Mouse (Mus musculus): ENCODE results near the gene Nav1.

Gene Nav1

DNA sequence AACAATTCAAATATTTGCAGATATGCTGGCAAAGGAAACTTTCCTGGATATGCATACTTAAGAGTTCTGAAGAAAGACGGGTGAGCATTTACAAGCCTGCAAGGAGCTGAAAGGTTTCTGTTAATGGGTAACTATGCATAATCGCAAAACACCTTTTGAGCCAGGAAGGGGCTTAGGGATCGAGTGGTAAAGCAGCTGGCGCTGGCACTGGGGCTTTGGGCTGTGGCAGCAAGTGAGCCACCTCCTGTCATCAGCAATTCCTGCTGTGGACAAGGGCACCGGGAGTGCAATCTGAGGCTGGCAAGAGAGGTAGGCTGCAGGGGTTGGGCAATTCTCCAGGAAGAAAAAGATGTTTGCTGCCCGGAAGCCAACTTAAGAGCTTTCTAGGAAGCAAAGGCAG, 49.1 kb downstream of the Nav1 start:
- no peaks in the 10 kb centered on the region for H3K36me3 ChIP-seq (ENCODE audit: control insufficient read depth, insufficient read depth, low read length, poor library complexity, severe bottlenecking)
- H3K27me3 ChIP-seq (ENCODE audit: control insufficient read depth, insufficient read depth, low read length, poor library complexity, severe bottlenecking) = no peaks in the 10 kb centered on the region
- no peak for DNase-seq (ENCODE audit: low read depth, low spot score)

DNA sequence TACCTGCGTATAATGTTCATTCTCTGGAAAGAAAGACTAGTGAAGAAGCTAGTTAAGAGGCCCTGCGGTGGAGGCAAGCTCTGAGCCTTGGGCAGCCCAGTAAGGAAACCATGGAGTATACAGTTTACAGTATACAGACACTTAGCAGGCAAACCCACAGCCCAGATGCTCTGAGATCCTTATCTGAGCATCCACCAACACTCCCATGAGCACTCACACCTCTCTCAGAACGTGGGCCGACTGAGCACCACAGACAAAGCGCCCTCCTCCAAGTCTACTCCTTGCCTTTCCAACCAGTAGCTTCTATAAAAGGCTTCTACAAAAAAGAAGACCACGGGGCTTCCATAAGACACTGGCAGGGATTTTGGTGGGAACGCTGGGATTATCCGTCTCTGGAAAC, 51.2 kb downstream of the Nav1 start:
- DNase-seq (ENCODE audit: low read depth, low spot score) = no peak
- H3K36me3 ChIP-seq (ENCODE audit: control insufficient read depth, insufficient read depth, low read length, poor library complexity, severe bottlenecking) = no peaks in the 10 kb centered on the region

DNA sequence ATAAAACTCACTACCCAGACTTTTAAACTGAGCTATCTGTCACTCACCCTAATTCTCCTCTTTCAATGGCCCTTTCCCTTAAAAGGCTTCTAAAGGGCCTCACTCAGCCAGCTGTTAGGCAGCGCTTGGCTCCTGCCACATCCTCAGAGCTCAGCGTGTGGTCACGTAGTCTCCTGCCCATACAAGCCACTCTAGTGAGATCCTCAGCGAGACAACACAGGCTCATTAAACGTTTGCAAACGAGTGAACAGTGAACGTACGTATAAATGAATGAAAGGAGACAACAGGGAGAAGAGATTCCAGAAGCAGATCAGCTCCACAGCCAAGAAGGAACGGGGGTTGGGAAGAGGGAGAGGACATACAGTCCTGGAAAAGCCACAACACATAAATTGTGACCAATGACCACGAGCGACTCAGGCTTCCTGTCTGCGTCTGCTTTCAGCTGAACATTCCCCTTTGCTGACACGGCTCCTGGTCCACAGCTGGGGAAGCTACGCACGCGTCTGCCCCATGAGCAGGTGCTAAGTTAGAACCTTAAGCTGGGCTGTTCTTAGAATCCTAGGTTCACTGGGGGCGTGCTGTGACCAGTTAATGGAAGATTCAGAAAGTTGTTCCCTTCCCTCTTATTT, 52.3 kb downstream of the Nav1 start:
- Histone ChIP-seq H3K36me3 (ENCODE audit: control insufficient read depth, insufficient read depth, low read length, poor library complexity, severe bottlenecking) (no peaks in the 10 kb centered on the region), H3K27me3 (ENCODE audit: control insufficient read depth, insufficient read depth, low read length, poor library complexity, severe bottlenecking) (no peaks in the 10 kb centered on the region)
- no peak for DNase-seq (ENCODE audit: low read depth, low spot score)

More for the DNA sequence above, 51.2 kb downstream of the Nav1 start:
- no peaks in the 10 kb centered on the region for H3K27me3 ChIP-seq (ENCODE audit: control insufficient read depth, insufficient read depth, low read length, poor library complexity, severe bottlenecking)

DNA sequence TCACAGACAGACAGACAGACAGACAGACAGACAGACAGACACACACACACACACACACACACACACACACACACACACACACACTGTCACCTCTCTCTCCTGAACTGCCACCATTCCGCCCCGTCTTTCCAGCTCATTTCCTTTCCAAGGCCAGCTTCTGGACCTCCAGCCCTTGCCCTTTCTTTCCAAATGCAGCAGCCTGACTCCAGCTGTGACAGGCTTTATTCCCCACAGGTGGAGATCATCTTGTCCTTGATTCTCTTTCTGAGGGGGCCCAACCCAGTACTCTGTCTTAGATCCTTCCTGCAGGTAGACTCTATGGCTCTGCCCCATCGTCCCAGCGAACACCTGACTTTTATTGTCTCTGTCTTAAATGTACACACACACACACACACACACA, 53.5 kb downstream of the Nav1 start:
- no peaks in the 10 kb centered on the region for H3K36me3 ChIP-seq (ENCODE audit: control insufficient read depth, insufficient read depth, low read length, poor library complexity, severe bottlenecking)
- no peaks in the 10 kb centered on the region for H3K27me3 ChIP-seq (ENCODE audit: control insufficient read depth, insufficient read depth, low read length, poor library complexity, severe bottlenecking)
- DNase-seq (ENCODE audit: low read depth, low spot score) = no peak

DNA sequence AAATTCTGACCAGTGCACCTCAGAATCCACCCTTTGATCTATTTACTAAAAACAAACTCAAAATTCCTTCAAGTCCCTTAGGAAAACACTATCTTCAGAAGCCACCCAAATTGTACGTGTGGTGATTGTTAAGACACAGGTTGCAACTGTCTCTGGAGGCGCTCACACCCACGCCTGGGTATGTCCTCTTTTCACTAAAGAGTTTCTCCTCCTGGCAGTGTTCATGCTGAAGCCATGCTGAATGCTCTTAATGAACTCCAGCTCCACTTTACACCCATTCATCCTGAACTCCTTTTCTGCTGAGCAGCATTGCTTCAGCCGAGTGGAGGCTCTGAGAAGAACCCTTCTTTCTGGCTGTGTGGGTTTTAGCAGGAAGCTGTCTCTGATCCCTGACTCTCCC, 53.9 kb downstream of the Nav1 start:
- no peaks in the 10 kb centered on the region for H3K36me3 ChIP-seq (ENCODE audit: control insufficient read depth, insufficient read depth, low read length, poor library complexity, severe bottlenecking)
- H3K27me3 ChIP-seq (ENCODE audit: control insufficient read depth, insufficient read depth, low read length, poor library complexity, severe bottlenecking) = no peaks in the 10 kb centered on the region
- no peak for DNase-seq (ENCODE audit: low read depth, low spot score)

DNA sequence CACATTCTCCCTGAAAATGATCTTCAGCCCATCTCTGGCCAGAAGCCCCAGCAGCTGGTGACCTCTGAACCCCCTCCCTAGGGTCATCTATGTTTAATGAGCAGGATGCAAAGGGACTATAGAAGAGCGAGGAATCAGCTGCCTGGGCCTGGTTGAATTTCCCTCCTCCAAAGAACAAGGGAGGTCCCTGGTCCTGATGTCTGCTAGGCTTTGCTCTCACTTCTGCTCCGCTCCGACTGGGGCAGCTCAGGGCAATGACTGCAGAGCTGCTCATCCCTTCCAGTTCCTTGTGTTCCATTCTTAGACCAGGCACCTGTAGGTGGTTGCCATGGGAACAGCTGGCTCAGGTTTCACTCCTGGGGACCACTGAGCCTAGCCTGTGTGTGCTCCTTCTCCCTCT, 56.2 kb downstream of the Nav1 start:
- Histone ChIP-seq H3K36me3 (ENCODE audit: control insufficient read depth, insufficient read depth, low read length, poor library complexity, severe bottlenecking) (no peaks in the 10 kb centered on the region), H3K27me3 (ENCODE audit: control insufficient read depth, insufficient read depth, low read length, poor library complexity, severe bottlenecking) (no peaks in the 10 kb centered on the region)
- no peak for DNase-seq (ENCODE audit: low read depth, low spot score)

DNA sequence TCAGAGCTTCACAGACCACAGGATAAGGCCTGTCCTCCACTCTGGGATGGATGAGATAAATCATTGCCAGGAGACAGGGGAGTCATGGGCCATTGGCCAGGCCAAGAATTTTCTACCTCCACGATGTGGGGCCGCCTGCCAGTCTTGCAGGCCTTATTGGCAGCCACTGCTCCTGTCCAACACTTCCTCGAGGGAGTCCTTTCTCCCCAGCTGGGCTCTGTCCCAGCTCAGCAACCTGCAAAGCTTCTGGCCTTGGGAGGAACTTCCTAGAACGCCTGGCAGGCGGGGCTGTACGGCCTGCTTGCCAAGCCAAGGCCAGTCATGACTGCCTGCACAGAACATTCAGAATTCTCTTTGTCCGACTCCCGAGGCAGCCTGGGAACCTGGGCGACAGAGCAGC, 58.3 kb downstream of the Nav1 start:
- Histone ChIP-seq H3K36me3 (ENCODE audit: control insufficient read depth, insufficient read depth, low read length, poor library complexity, severe bottlenecking) (no peaks in the 10 kb centered on the region), H3K27me3 (ENCODE audit: control insufficient read depth, insufficient read depth, low read length, poor library complexity, severe bottlenecking) (no peaks in the 10 kb centered on the region)
- no peak for DNase-seq (ENCODE audit: low read depth, low spot score)

DNA sequence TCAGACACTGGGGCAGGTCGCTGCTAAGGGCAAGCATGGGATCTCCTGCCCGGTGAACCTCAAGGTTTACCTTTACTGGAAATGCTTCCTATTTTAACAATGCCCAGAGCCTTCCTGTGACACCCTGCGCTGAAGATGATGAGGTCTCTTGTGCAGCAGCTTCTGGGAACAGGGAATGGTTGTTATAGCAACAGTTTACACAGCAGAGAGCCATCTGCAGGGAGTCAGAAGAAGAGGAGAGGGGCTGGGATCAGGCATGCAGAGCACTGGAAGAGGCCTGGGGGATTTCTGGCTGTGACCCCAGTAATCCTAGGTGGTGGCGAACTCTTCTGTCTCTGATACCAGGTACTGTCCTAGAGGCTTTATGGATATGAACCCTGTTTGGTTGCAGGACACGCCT, 61.0 kb downstream of the Nav1 start:
- Histone ChIP-seq H3K36me3 (ENCODE audit: control insufficient read depth, insufficient read depth, low read length, poor library complexity, severe bottlenecking) (no peaks in the 10 kb centered on the region), H3K27me3 (ENCODE audit: control insufficient read depth, insufficient read depth, low read length, poor library complexity, severe bottlenecking) (no peaks in the 10 kb centered on the region)
- DNase-seq (ENCODE audit: low read depth, low spot score) = no peak

DNA sequence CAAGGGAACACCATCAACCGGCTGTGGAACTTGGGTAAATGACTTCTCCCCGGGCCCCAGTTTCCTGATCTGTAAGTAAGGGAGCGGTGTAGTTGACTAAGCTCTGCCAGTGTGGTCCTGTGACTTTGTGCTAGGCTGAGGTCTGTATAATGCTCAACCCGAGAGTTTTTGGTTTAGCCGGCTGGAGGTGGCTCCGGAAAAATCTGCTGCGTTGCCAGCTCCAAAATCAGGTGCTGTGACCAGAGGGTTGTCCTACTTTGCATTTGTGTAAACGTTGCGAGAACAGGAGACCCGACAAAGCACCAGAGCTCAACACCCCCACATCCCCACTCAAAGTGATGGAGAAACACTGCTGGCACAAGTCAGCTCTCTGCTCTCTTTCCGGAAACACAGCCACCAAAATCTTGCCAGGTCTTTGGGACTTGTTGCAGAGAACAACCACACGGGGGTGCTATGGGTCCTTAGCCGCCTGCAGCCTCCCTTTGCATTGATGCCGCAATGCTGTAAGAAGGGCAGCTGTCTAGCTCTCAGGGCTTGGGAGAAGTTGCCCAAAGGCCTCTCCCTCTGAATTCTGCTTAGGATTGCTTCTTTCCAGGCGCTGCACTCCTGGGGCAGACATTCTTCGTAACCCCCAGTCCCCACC, 62.5 kb downstream of the Nav1 start:
- H3K27me3 ChIP-seq (ENCODE audit: control insufficient read depth, insufficient read depth, low read length, poor library complexity, severe bottlenecking) = no peaks in the 10 kb centered on the region
- DNase-seq (ENCODE audit: low read depth, low spot score) = peak; percentile 69

DNA sequence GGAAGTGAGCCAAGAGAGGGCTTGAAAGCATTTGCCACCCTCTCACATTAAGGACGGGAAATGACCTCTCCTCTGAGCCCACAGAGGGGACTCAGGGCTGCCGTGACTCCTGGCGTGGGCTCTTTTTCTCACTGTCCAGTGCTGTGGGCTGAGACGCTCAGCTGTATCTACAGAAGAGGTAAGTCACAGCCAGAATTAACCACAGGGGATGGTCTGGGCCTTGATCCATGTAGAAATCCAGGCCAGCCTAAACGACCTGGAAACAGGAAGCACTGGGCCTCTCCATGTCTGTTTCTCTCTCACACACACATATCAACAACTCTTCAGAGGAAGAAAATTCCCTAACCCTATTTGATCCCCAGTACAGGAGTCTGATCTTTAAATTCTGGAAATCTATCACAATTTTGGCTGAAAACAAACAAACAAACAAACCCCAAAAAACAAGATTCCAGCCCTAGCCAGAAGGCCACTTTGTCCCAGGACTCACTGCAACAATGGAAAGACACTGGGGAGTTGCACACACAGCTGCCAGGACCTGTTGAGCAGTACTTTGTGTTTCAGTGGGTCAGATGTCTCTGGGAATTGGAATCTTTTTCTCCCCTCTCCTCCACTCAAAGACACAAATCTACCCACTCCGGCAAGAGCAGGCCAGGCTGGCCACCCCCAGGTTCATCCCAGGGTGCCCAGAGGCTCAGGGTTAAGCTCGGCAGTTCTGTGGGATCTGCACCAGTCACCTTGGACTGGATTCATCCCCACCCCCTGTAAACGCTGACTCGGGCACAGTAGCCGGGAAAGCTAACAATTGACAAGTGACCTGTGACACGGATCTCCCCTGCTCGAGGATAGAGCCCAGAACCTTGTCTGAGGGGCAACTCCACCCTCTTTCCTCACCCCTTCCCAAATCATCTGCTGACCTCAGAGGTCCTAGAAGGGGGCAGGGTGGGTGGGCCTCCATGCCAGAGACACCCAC, 64.0 kb downstream of the Nav1 start:
- no peak for DNase-seq (ENCODE audit: low read depth, low spot score)
- Histone ChIP-seq H3K36me3 (ENCODE audit: control insufficient read depth, insufficient read depth, low read length, poor library complexity, severe bottlenecking) (no peaks in the 10 kb centered on the region), H3K27me3 (ENCODE audit: control insufficient read depth, insufficient read depth, low read length, poor library complexity, severe bottlenecking) (no peaks in the 10 kb centered on the region)

More for the DNA sequence above, 62.5 kb downstream of the Nav1 start:
- H3K36me3 ChIP-seq (ENCODE audit: control insufficient read depth, insufficient read depth, low read length, poor library complexity, severe bottlenecking) = no peaks in the 10 kb centered on the region

DNA sequence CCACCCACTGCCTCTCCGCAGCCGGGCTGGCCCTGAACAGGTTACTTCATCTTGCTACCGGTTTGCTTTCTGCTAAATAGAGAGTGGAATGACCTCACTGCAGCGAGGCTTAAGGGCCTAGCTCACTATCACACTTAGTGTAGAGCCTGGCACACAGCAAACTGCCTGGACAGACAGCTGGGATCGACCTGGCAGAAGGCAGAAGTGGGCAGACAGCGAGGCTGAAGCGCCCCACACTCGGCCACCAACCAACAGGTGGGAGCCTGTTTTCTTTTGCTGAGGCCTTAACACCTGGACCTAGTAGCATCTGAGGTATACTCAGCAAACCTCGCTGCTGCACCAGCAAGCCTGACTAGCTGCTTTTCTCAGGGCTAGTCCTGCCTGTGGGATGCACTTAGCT, 65.0 kb downstream of the Nav1 start:
- no peak for DNase-seq (ENCODE audit: low read depth, low spot score)
- H3K36me3 ChIP-seq (ENCODE audit: control insufficient read depth, insufficient read depth, low read length, poor library complexity, severe bottlenecking) = no peaks in the 10 kb centered on the region

DNA sequence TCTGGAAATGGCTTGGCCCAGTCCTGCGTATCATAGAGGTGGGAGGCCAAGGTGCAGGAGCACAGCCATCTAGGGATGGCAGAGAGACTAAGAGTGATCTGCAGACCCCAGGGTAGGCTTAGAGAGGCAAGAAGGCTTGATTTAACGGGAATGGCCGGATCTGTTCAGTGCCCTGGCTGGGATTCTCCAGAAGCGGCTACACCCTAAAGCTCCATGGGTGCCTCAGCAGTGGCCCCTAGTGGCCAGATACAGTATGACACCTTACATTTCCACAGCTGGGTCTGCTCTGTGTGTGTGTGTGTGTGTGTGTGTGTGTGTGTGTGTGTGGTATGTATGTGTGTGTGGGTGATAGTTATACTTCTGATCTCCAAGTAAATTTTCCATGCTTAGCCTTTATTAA, 66.8 kb downstream of the Nav1 start:
- Histone ChIP-seq H3K27me3 (ENCODE audit: control insufficient read depth, insufficient read depth, low read length, poor library complexity, severe bottlenecking) (no peaks in the 10 kb centered on the region), H3K36me3 (ENCODE audit: control insufficient read depth, insufficient read depth, low read length, poor library complexity, severe bottlenecking) (no peaks in the 10 kb centered on the region)
- DNase-seq (ENCODE audit: low read depth, low spot score) = peak; percentile 76

More for the DNA sequence above, 65.0 kb downstream of the Nav1 start:
- H3K27me3 ChIP-seq (ENCODE audit: control insufficient read depth, insufficient read depth, low read length, poor library complexity, severe bottlenecking) = no peaks in the 10 kb centered on the region

DNA sequence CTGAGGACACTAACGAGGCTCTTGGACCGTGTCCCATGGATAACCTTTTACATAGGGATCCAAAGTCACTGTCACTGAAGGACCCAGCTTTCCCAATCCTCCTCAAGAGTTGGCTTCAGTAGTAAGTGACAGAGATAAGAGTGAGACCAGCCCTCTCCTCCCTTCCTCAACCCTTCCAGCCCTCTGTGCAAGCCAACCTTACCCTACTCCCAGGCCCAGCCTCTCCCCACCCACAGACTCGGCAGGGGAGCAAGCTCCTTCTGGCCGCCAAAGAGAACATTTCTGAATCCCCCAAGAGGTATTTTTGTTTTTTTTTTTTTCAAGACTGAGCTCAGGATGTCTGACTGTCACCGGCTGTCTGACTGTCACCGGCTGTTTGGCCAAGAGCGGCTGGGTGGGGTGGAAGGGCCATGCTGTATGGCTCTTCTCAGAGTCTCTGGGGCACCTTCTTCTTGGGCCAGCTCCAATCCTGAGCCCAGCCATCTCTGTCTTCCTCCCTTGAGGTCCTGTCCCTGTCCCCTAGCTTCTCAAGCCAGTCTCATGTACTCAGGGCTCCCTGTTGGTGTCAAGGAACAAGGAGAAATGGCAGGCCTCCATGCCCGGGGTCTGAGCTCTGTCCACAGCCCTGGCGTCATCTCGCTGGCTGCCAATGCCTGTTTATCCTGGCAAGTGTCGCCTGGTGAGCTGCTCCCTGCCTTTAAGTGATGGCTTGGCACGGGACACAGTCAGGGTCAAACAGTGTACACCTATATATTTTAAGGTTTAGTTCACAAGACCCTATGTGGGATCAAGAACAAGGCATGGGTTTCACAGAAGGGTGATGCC, 68.4 kb downstream of the Nav1 start:
- DNase-seq (ENCODE audit: low read depth, low spot score) = no peak
- H3K27me3 ChIP-seq (ENCODE audit: control insufficient read depth, insufficient read depth, low read length, poor library complexity, severe bottlenecking) = no peaks in the 10 kb centered on the region
- H3K36me3 ChIP-seq (ENCODE audit: control insufficient read depth, insufficient read depth, low read length, poor library complexity, severe bottlenecking) = no peaks in the 10 kb centered on the region

DNA sequence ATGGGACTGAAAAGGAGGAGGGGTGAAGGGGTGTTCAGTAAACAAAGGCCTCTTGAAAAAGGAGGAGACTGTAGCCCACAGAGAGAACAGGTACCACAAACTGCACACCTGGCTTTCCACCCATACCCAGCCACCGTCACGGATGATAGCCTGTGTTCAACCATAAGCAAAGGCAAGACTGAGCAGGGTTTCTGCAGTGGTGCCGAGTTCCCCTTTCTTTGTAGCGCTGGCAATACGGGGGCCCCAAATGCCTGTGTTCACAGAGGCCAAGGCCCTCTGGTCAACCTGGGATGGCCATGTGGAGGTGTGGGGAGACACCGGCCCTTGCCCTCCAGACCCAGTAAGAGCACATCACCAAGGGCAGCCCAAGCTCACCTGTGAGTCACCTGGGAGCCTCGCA, 70.3 kb downstream of the Nav1 start:
- Histone ChIP-seq H3K27me3 (ENCODE audit: control insufficient read depth, insufficient read depth, low read length, poor library complexity, severe bottlenecking) (no peaks in the 10 kb centered on the region), H3K36me3 (ENCODE audit: control insufficient read depth, insufficient read depth, low read length, poor library complexity, severe bottlenecking) (no peaks in the 10 kb centered on the region)
- no peak for DNase-seq (ENCODE audit: low read depth, low spot score)
